Comparison of ENCODE assay signal across 20 mouse cellular contexts in genomic region chr14:75236636-75237003, GRCm38 (mm10). TPM values are rescaled to one million over a fixed set of nuclear protein-coding genes. Genes with fewer than 3 reads are reported as not detected.
DNase-seq lines count a peak whose midpoint lies in the region; ATAC-seq lines count a peak whose summit lies in the region.
"Had no signal": no experiment of that assay in that cellular context is flagged by ENCODE, and none has a peak within 500 bp of the region (broad histone marks: within the 10 kb centered on the region; RNA-seq: fewer than 3 reads in every experiment).

No protein-coding gene starts in this region.

- no peaks in the 10 kb centered on the region for H3K36me3 ChIP-seq in neural tube, embryonic 11.5 days (ENCODE audit: control insufficient read depth, insufficient read depth, low read length)
- no peaks in the 10 kb centered on the region for H3K36me3 ChIP-seq in midbrain, embryonic 15.5 days (replicated peaks)
- H3K36me3 ChIP-seq: embryonic facial prominence, embryonic 13.5 days; G1E; heart, embryonic 13.5 days had no signal

- ATAC-seq in neural tube, embryonic 11.5 days (ENCODE audit: insufficient read depth, low FRiP score, low TSS enrichment) = peak; percentile 18; the same call in 1 of the 2 replicates
- ATAC-seq in midbrain, embryonic 15.5 days (replicated peaks) = peak; percentile 35; the same call in 1 of the 2 replicates
- no peak for ATAC-seq in frontal cortex, adult (ENCODE audit: low TSS enrichment)
- ATAC-seq: CD4-positive, CD25-positive, alpha-beta regulatory T cell, adult 4 months had no signal

- H3K27me3 ChIP-seq in neural tube, embryonic 11.5 days (ENCODE audit: control insufficient read depth, insufficient read depth, low read length) = no peaks in the 10 kb centered on the region
- no peaks in the 10 kb centered on the region for H3K27me3 ChIP-seq in midbrain, embryonic 15.5 days (replicated peaks)
- H3K27me3 ChIP-seq: embryonic facial prominence, embryonic 13.5 days; heart, embryonic 13.5 days had no signal

- peak; percentile 4 for DNase-seq in embryo, embryonic 11 days
- DNase-seq in embryo, embryonic 9.5 days (ENCODE audit: extremely low spot score) = no peak
- no peak for DNase-seq in neural tube, embryonic 11.5 days (ENCODE audit: low spot score)
- no peak for DNase-seq in neural tube, embryonic 10.5 days (ENCODE audit: extremely low spot score, low spot score)
- no peak for DNase-seq in thymus, postnatal 25 days
- DNase-seq in spleen, postnatal 36 days (ENCODE audit: low spot score in 2 of 2) = no peak
- DNase-seq: cerebellum, adult 8-10 months; heart, adult 11 months; heart, postnatal 4 days; kidney, adult 11 months; kidney, postnatal 25 days; lung, adult 2 months; lung, postnatal 4 days; thymus, adult 2 months had no signal

- WGBS in neural tube, embryonic 11.5 days = 71% methylated on average over 4 of the region's 4 CpGs
- 52% methylated on average over 4 of the region's 4 CpGs for WGBS in midbrain, embryonic 15.5 days

- H3K27ac ChIP-seq in neural tube, embryonic 11.5 days (ENCODE audit: low read depth, low read length) = 0 out of 2 replicates have a peak overlapping the region, but pooled peaks have one; percentile 2
- H3K27ac ChIP-seq in midbrain, embryonic 15.5 days = peak overlapping the region; percentile 49
- H3K27ac ChIP-seq: embryonic facial prominence, embryonic 13.5 days; heart, embryonic 13.5 days had no signal

- H3K4me2 ChIP-seq in neural tube, embryonic 11.5 days (ENCODE audit: low read depth) = no peak overlapping the region
- H3K4me2 ChIP-seq in midbrain, embryonic 15.5 days = peak overlapping the region; percentile 37; the same call in 1 of the 2 replicates
- H3K4me2 ChIP-seq: embryonic facial prominence, embryonic 13.5 days; heart, embryonic 13.5 days had no signal

- 0 out of 2 replicates have a peak, but pooled peaks cover 2% of the 10 kb centered on the region for H3K4me1 ChIP-seq in neural tube, embryonic 11.5 days (ENCODE audit: control insufficient read depth, insufficient read depth, low read length)
- H3K4me1 ChIP-seq in midbrain, embryonic 15.5 days = peaks cover 15% of the 10 kb centered on the region
- H3K4me1 ChIP-seq: heart, embryonic 13.5 days had no signal

- no peak overlapping the region for H3K4me3 ChIP-seq in neural tube, embryonic 11.5 days (ENCODE audit: low read depth, low read length)
- no peak overlapping the region for H3K4me3 ChIP-seq in midbrain, embryonic 15.5 days
- H3K4me3 ChIP-seq: embryonic facial prominence, embryonic 13.5 days; heart, embryonic 13.5 days had no signal

- no peak overlapping the region for H3K9ac ChIP-seq in neural tube, embryonic 11.5 days (ENCODE audit: low read length)
- no peak overlapping the region for H3K9ac ChIP-seq in midbrain, embryonic 15.5 days
- H3K9ac ChIP-seq: embryonic facial prominence, embryonic 13.5 days; heart, embryonic 13.5 days had no signal

- H3K9me3 ChIP-seq in neural tube, embryonic 11.5 days (ENCODE audit: control insufficient read depth, low read length) = no peaks in the 10 kb centered on the region
- H3K9me3 ChIP-seq in midbrain, embryonic 15.5 days = no peaks in the 10 kb centered on the region
- H3K9me3 ChIP-seq: embryonic facial prominence, embryonic 13.5 days; G1E; heart, embryonic 13.5 days had no signal

RNA-seq across cellular contexts. Expression of gene Cpb2, which starts 5.5 kb away (rescaled TPM):
- polyA plus RNA-seq in neural tube, embryonic 11.5 days (2014; fragmentation: Nextera tagmentation; extraction: Ambion mirVana) = 0.16 TPM in 1 of 2 replicates, not detected in the other
- 0.11 TPM in 1 of 2 replicates, not detected in the other for polyA plus RNA-seq in midbrain, embryonic 15.5 days (2015; fragmentation: Nextera tagmentation; extraction: Ambion mirVana)
- polyA plus RNA-seq: CD4-positive, CD25-positive, alpha-beta regulatory T cell, adult 4 months; embryonic facial prominence, embryonic 13.5 days; G1E; thymus, adult 2 months had no signal

RNA-seq across cellular contexts. Expression of gene Zc3h13, which starts 47.6 kb away (rescaled TPM):
- polyA plus RNA-seq in neural tube, embryonic 11.5 days (2014; fragmentation: Nextera tagmentation; extraction: Ambion mirVana) = 35.1 and 36.1 TPM in 2 replicates
- 49.2 and 51.2 TPM in 2 replicates for polyA plus RNA-seq in midbrain, embryonic 15.5 days (2015; fragmentation: Nextera tagmentation; extraction: Ambion mirVana)
